Mouse (Mus musculus) midbrain, embryonic 11.5 days (tissue): ENCODE results near the gene Slc1a3. TPM values are rescaled to one million over a fixed set of nuclear protein-coding genes. Genes with fewer than 3 reads are reported as not detected.

ENCODE experiments used
- ATAC-seq: fragments of 200-750 bp; cut with Nextera tagmentation; 2 replicates; pipeline ENCODE4 v1.8.0; 2017; ENCODE audit warnings: moderate TSS enrichment, moderate library complexity; ENCODE audit not compliant: low FRiP score
- DNase-seq: peaks from one replicate; pipeline ENCODE4 v3.0.0; 2015; ENCODE audit warnings: low spot score; ENCODE audit errors: missing footprints
- H3K27ac ChIP-seq: fragments of 300-500 bp; sonication (generic); 2 replicates; pipeline ENCODE4 v1.5.1; 2014; ENCODE audit warnings: low read depth, low read length
- H3K27me3 ChIP-seq: fragments of 300-500 bp; sonication (generic); 2 replicates; pipeline ENCODE4 v1.6.1; 2014; ENCODE audit warnings: mild to moderate bottlenecking, low read length, moderate library complexity, mixed read lengths; ENCODE audit not compliant: control insufficient read depth, insufficient read depth
- H3K36me3 ChIP-seq: fragments of 300-500 bp; sonication (generic); 2 replicates; pipeline ENCODE4 v1.6.1; 2014; ENCODE audit warnings: mild to moderate bottlenecking, low read length, moderate library complexity, mixed read lengths; ENCODE audit not compliant: control insufficient read depth, insufficient read depth
- H3K4me1 ChIP-seq: fragments of 300-500 bp; sonication (generic); 2 replicates; pipeline ENCODE4 v1.6.1; 2014; ENCODE audit warnings: low read length; ENCODE audit not compliant: control insufficient read depth, insufficient read depth
- H3K4me2 ChIP-seq: fragments of 300-500 bp; sonication (generic); 2 replicates; pipeline ENCODE4 v1.6.1; 2014; ENCODE audit warnings: mild to moderate bottlenecking, moderate library complexity
- H3K4me3 ChIP-seq: fragments of 300-500 bp; sonication (generic); 2 replicates; pipeline ENCODE4 v1.5.1; 2014; ENCODE audit warnings: low read depth, low read length
- H3K9ac ChIP-seq: fragments of 300-500 bp; sonication (generic); 2 replicates; pipeline ENCODE4 v1.6.1; 2014; ENCODE audit warnings: low read length
- H3K9me3 ChIP-seq: fragments of 300-500 bp; sonication (generic); 2 replicates; pipeline ENCODE4 v1.6.1; 2016; ENCODE audit warnings: low read length; ENCODE audit not compliant: control insufficient read depth
- WGBS: fragments of 180-500 bp; shearing (Covaris S2); extraction: QIAGEN DNeasy Blood & Tissue Kit; methylation state at CpG from one replicate; pipeline ENCODE4 v1.1.7; 2014; 5-methylcytosine and 5-hydroxymethylcytosine counted together
- polyA plus RNA-seq: library from polyadenylated mRNA; unstranded; fragments of >200 nt; fragmentation: Nextera tagmentation; extraction: Ambion mirVana; gene quantifications from 2 replicates; pipeline ENCODE4 v1.2.1, GENCODE M21; 2014

Gene Slc1a3
- polyA plus RNA-seq, 1 experiment from 2014 or later: 33.5 TPM

GRCm38 (mm10) chr15:8658086-8658980 is 52.2 kb downstream of the Slc1a3 start:
- ATAC-seq: peak; percentile 56
- WGBS: 71% methylated on average over 8 of the region's 8 CpGs
- no peaks in the 10 kb centered on the region for H3K9me3 ChIP-seq
- H3K27ac ChIP-seq: no peak overlapping the region
- H3K4me1 ChIP-seq: peaks cover 11% of the 10 kb centered on the region
- H3K4me2 ChIP-seq: no peak overlapping the region
- H3K27me3 ChIP-seq: no peaks in the 10 kb centered on the region
- no peak for DNase-seq
- no peak overlapping the region for H3K9ac ChIP-seq
- no peak overlapping the region for H3K4me3 ChIP-seq
- no peaks in the 10 kb centered on the region for H3K36me3 ChIP-seq

GRCm38 (mm10) chr15:8655251-8655650 is 55.3 kb downstream of the Slc1a3 start:
- H3K27me3 ChIP-seq: no peaks in the 10 kb centered on the region
- no peak overlapping the region for H3K4me3 ChIP-seq
- H3K27ac ChIP-seq: no peak overlapping the region
- no peaks in the 10 kb centered on the region for H3K9me3 ChIP-seq
- H3K4me2 ChIP-seq: no peak overlapping the region
- H3K36me3 ChIP-seq: no peaks in the 10 kb centered on the region
- DNase-seq (no peak), ATAC-seq (no peak)
- H3K9ac ChIP-seq: no peak overlapping the region
- WGBS: 73% methylated on average over 9 of the region's 9 CpGs
- H3K4me1 ChIP-seq: peaks cover 8% of the 10 kb centered on the region

- Histone ChIP-seq H3K9me3 (no peaks in the 10 kb centered on the region), H3K4me2 (no peak overlapping the region), H3K4me1 (no peaks in the 10 kb centered on the region), H3K9ac (no peak overlapping the region), H3K36me3 (no peaks in the 10 kb centered on the region), H3K27me3 (no peaks in the 10 kb centered on the region), H3K27ac (no peak overlapping the region), H3K4me3 (no peak overlapping the region)
- DNase-seq: no peak
- no peak for ATAC-seq
- WGBS: 89% methylated on average over 8 of the region's 8 CpGs
These were observed 57.9 kb downstream of the Slc1a3 start for GRCm38 (mm10) chr15:8652637-8653036.

DNA sequence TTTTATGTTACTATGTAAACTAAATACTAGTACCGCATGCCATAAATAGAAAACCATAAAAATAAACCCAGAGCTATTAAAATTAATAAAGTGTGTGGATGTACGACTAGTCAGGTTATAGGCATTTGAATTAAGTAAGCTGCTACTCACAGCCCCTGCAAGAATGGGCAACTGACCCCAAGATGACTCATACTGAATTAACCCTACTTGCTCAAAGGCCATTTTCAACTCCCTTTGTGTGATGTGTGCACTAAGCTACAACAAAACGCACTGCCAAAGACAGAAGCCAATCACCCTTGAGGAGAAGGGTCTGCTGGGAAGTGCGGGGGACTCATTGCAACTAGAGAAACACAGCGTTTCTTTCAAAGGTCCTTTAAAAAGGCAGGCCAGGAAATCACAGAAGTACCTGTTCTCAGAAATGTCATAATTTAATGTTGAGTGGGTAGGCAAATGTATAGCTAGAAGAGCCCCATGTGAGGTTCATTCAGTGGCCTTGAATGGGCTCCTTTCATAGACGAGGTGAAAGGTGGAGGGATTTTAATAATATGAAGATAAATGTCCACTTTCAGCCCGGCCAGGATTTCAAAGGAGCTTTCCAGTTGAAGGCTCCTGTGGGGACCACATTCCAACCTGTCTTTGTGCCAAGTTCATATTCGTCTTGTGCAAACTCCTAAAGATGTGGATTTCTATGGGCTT is 66.4 kb downstream of the Slc1a3 start:
- WGBS: 60% methylated on average over 8 of the region's 8 CpGs
- ATAC-seq: no peak

GRCm38 (mm10) chr15:8639856-8640255 is 70.7 kb downstream of the Slc1a3 start:
- no peak overlapping the region for H3K4me2 ChIP-seq
- DNase-seq (no peak), ATAC-seq (no peak)
- no peak overlapping the region for H3K9ac ChIP-seq
- no peaks in the 10 kb centered on the region for H3K9me3 ChIP-seq
- 90% methylated on average over 2 of the region's 2 CpGs for WGBS
- no peak overlapping the region for H3K27ac ChIP-seq
- H3K4me1 ChIP-seq: peaks cover 2% of the 10 kb centered on the region; the same call in 1 of the 2 replicates
- H3K36me3 ChIP-seq: peaks cover 2% of the 10 kb centered on the region; the same call in 1 of the 2 replicates
- H3K4me3 ChIP-seq: no peak overlapping the region
- H3K27me3 ChIP-seq: no peaks in the 10 kb centered on the region

More for the DNA sequence above, 66.4 kb downstream of the Slc1a3 start:
- Histone ChIP-seq H3K36me3 (no peaks in the 10 kb centered on the region; the same call in 1 of the 2 replicates), H3K27ac (no peak overlapping the region), H3K9me3 (no peaks in the 10 kb centered on the region), H3K4me3 (no peak overlapping the region), H3K9ac (no peak overlapping the region), H3K4me2 (no peak overlapping the region), H3K4me1 (peaks cover 2% of the 10 kb centered on the region; the same call in 1 of the 2 replicates), H3K27me3 (no peaks in the 10 kb centered on the region)
- DNase-seq: no peak

DNA sequence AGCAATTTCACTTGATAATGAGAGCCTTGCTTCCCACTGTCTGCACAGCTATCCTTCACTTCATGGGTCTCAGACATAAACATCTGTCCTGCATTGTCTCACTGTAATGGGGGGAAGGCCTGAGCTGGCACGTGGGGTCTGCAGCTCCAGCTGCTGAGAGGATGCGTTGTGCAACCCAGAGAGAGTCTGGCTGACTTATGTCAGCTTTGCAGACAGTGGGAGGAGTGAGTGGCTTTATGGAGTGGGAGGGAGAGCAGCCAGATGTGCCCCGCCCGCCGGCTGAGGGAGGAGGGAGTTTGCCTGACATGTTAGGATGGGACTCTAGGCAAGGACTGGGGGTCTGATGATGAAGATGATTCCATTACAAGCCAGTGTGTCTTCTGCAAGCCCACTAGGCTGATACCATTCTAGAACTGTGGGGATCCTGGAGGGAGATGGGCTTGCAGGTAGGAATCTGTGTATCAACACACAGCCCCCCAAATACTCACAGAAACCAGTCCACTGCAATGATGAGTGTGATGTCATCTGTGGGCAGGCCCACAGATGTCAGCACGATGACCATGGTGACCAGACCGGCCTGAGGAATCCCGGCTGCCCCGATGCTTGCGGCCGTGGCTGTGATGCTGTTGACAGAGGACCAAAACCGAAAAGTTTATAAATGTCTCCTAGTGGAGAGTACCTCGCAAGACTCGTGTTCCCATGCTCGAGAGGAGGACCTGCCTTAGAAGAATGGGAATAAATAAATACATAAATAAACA is 71.8 kb downstream of the Slc1a3 start:
- ATAC-seq (0 out of 2 replicates have a peak, but pooled peaks have one; percentile 9), DNase-seq (no peak)
- WGBS: 94% methylated on average over 15 of the region's 15 CpGs

DNA sequence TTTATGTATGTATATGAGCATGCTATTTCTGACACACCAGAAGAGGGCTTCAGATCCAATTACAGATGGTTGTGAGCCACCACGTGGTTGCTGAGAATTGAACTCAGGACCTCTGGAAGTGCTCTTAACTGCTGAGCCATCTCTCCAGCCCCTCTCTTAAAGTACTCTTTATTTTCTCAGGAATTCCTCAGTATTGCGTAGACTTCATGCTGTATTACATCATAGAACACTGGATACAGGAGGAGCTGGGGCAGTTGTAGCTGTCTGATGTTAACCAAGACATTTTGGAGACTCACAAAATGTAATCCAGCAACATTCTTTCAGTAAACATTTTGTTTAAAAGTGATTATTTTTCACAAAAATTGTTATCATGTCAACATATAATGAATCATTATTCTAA is 73.3 kb downstream of the Slc1a3 start:
- WGBS: 86% methylated on average over 2 of the region's 2 CpGs
- no peak for DNase-seq
- H3K9ac ChIP-seq: no peak overlapping the region
- H3K27me3 ChIP-seq: no peaks in the 10 kb centered on the region
- ATAC-seq: no peak
- H3K4me1 ChIP-seq: peaks cover 3% of the 10 kb centered on the region
- no peak overlapping the region for H3K4me3 ChIP-seq
- peaks cover 2% of the 10 kb centered on the region; the same call in 1 of the 2 replicates for H3K36me3 ChIP-seq
- H3K4me2 ChIP-seq: no peak overlapping the region
- H3K9me3 ChIP-seq: no peaks in the 10 kb centered on the region
- no peak overlapping the region for H3K27ac ChIP-seq

More for the DNA sequence above, 71.8 kb downstream of the Slc1a3 start:
- Histone ChIP-seq H3K4me2 (no peak overlapping the region), H3K9ac (no peak overlapping the region), H3K36me3 (peaks cover 2% of the 10 kb centered on the region; the same call in 1 of the 2 replicates), H3K4me1 (no peaks in the 10 kb centered on the region), H3K27ac (no peak overlapping the region), H3K27me3 (no peaks in the 10 kb centered on the region), H3K9me3 (no peaks in the 10 kb centered on the region), H3K4me3 (no peak overlapping the region)

DNA sequence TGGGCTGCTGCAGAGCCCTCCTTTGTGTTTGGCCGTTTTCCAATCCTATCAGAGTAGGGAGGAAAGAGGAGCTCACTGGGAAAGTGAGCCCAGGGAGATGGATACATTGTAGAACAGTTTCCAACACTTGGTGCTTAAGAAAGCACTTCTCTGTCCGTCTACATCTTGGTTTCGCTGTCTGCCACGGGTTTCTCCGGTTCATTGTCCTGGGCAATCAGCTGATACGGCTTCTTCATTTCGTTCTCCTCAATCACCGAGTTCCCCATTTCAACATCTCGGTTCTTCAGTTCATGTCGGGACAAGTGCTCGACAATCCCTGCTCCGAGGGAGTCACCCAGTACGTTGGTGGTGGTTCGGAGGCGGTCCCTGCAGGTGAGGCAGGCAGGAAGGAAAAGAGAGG is 74.6 kb downstream of the Slc1a3 start:
- Histone ChIP-seq H3K27me3 (peaks cover 1% of the 10 kb centered on the region; the same call in 1 of the 2 replicates), H3K27ac (no peak overlapping the region), H3K36me3 (0 out of 2 replicates have a peak, but pooled peaks cover 2% of the 10 kb centered on the region), H3K4me3 (no peak overlapping the region), H3K4me1 (peaks cover 5% of the 10 kb centered on the region), H3K9me3 (no peaks in the 10 kb centered on the region), H3K9ac (no peak overlapping the region), H3K4me2 (no peak overlapping the region)
- no peak for ATAC-seq
- 94% methylated on average over 15 of the region's 15 CpGs for WGBS
- DNase-seq: no peak
